Mouse (Mus musculus): Measurements from ENCODE around the gene Pcyt1b.
A peak's percentile ranks its signal among the peaks of the same experiment; 100 is the strongest.

DNA sequence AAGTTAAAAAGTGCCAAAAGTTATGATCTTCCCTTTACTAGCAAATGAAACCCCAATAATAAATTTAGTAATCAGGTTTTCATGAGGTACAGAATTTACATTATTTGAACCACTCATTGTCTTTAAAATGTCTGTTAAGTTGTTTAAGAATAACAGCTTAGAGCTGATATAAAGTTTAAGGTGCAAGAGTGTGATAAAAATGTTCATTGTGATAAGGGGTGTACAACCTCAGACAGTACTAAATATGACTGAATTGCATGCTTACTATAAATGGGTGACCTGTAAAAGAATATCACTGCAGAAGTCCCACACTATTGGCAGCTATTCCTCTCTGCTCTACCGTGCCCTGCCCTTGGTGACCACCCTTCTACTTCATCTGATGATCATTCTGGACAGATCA is 134.9 kb downstream of the Pcyt1b start:
- TF ChIP-seq CTCF (IDR thresholded peaks at IDR 0.05; ENCODE audit: low read depth) (no peak), EP300 (IDR thresholded peaks at IDR 0.05; ENCODE audit: low read depth) (0 out of 2 replicates have a peak, but pooled peaks have one; percentile 41)
